Mouse (Mus musculus): ENCODE measurements around the gene Tcte2.

DNA sequence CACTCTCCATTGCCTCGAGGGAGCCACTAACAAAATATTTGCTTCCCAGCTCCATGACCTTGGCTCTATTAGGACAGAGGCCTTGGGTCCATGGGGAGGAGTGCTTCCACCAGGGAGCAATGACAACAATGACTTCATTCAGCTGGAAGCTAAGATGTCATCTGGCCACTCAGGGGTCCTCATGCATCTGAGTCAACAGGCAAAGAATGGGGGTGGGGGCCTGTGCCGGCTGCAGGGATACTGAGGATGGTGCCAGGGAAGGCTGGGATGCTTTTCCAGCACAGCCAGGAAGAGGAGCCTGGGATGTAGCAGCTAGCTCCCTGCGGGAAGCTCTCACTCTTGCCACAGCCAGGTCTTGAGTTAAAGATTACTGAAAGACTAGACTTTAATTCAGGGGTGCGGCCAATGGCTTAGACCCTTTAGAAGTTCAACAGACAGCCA is 56.1 kb downstream of the Tcte2 start:
- TF ChIP-seq CTCF (IDR thresholded peaks at IDR 0.05; ENCODE audit: borderline replicate concordance, insufficient read depth, low read depth, low read length) (no peak), POLR2A (IDR thresholded peaks at IDR 0.05; ENCODE audit: borderline replicate concordance, insufficient read depth, low read length) (no peak)

Data from cerebellum, adult 2 months (tissue).